Mouse (Mus musculus) C2C12 (cell line): ENCODE data around the gene Spred2. TPM values are rescaled to one million over a fixed set of nuclear protein-coding genes. Genes with fewer than 3 reads are reported as not detected.

Source experiments
- H3K27me3 ChIP-seq: one replicate; pipeline ENCODE4 v1.6.1; 2011; ENCODE audit not compliant: control insufficient read depth, insufficient read depth, insufficient read length
- H3K36me3 ChIP-seq: one replicate; pipeline ENCODE4 v1.6.1; 2011; ENCODE audit not compliant: control insufficient read depth, insufficient read depth
- H3K4me3 ChIP-seq: one replicate; pipeline ENCODE4 v1.5.1; 2011; ENCODE audit warnings: mild to moderate bottlenecking, control low read depth; ENCODE audit not compliant: poor library complexity, insufficient read depth, severe bottlenecking
- H3K79me2 ChIP-seq: one replicate; pipeline ENCODE4 v1.6.1; 2011; ENCODE audit not compliant: control insufficient read depth, insufficient read depth
- H3K79me3 ChIP-seq: one replicate; pipeline ENCODE4 v1.6.1; 2011; ENCODE audit warnings: low read depth, control low read depth
- H3ac ChIP-seq: one replicate; pipeline ENCODE3; 2011; ENCODE audit warnings: low read depth; ENCODE audit not compliant: control insufficient read depth, insufficient read length
- CEBPB ChIP-seq: IDR thresholded peaks from one replicate; pipeline ENCODE4 v1.6.1; 2011; ENCODE audit warnings: low read depth, mild to moderate bottlenecking, control low read depth, moderate library complexity
- CTCF ChIP-seq: IDR thresholded peaks from one replicate; pipeline ENCODE4 v1.5.1; 2011; ENCODE audit not compliant: control insufficient read depth, insufficient read depth, insufficient read length
- FOSL1 ChIP-seq: IDR thresholded peaks from one replicate; pipeline ENCODE4 v1.8.0; 2011; ENCODE audit warnings: mild to moderate bottlenecking, low read length; ENCODE audit not compliant: poor library complexity, insufficient read depth, severe bottlenecking
- MAX ChIP-seq: IDR thresholded peaks from one replicate; pipeline ENCODE4 v1.6.1; 2011; ENCODE audit warnings: mild to moderate bottlenecking, control low read depth
- MYOD1 ChIP-seq: IDR thresholded peaks from one replicate; pipeline ENCODE4 v1.6.1; 2011; ENCODE audit warnings: low read depth; ENCODE audit not compliant: control insufficient read depth, insufficient read length
- MYOG ChIP-seq: IDR thresholded peaks from one replicate; pipeline ENCODE4 v1.6.1; 2011; ENCODE audit not compliant: control insufficient read depth, insufficient read length; ENCODE audit errors: extremely low read depth
- USF1 ChIP-seq: IDR thresholded peaks from one replicate; pipeline ENCODE4 v1.6.1; 2011; ENCODE audit warnings: low read depth, mild to moderate bottlenecking, control low read depth, moderate library complexity
- polyA plus RNA-seq: library from polyadenylated mRNA; unstranded; fragments of >200 nt; fragmentation: generic; extraction: Trizol; gene quantifications from one replicate; pipeline ENCODE4 v1.2.1, GENCODE M21; 2012; ENCODE audit warnings: missing spikeins

Spred2 gene
- polyA plus RNA-seq, 1 experiment = 22.0 TPM

- Histone ChIP-seq H3K4me3 (no peak overlapping the region), H3ac (no peak overlapping the region), H3K79me2 (peaks cover 3% of the 10 kb centered on the region), H3K36me3 (peaks cover 80% of the 10 kb centered on the region), H3K79me3 (no peaks in the 10 kb centered on the region), H3K27me3 (no peaks in the 10 kb centered on the region)
- TF ChIP-seq CEBPB = no peak
- TF ChIP-seq CTCF = no peak
- no peak for TF ChIP-seq MYOD1
- no peak for TF ChIP-seq MYOG
- no peak for TF ChIP-seq USF1
- no peak for TF ChIP-seq MAX
- TF ChIP-seq FOSL1 = no peak
These were observed 93.8 kb downstream of the Spred2 start for GRCm38 (mm10) chr11:20017937-20018336.

- H3K27me3 ChIP-seq = no peaks in the 10 kb centered on the region
- H3K4me3 ChIP-seq = no peak overlapping the region
- TF ChIP-seq MYOD1 (no peak), CTCF (no peak), MYOG (no peak), CEBPB (no peak), FOSL1 (no peak), MAX (no peak), USF1 (no peak)
- no peaks in the 10 kb centered on the region for H3K79me3 ChIP-seq
- no peaks in the 10 kb centered on the region for H3K79me2 ChIP-seq
- peaks cover 83% of the 10 kb centered on the region for H3K36me3 ChIP-seq
- no peak overlapping the region for H3ac ChIP-seq
These were observed 94.7 kb downstream of the Spred2 start for GRCm38 (mm10) chr11:20018905-20019304.

GRCm38 (mm10) chr11:20020720-20021119 is 96.5 kb downstream of the Spred2 start:
- Histone ChIP-seq H3K4me3 (no peak overlapping the region), H3K27me3 (no peaks in the 10 kb centered on the region), H3ac (no peak overlapping the region), H3K79me2 (no peaks in the 10 kb centered on the region), H3K79me3 (no peaks in the 10 kb centered on the region), H3K36me3 (peaks cover 82% of the 10 kb centered on the region)
- TF ChIP-seq FOSL1 = no peak
- no peak for TF ChIP-seq USF1
- no peak for TF ChIP-seq MAX

GRCm38 (mm10) chr11:20022462-20022861 is 98.3 kb downstream of the Spred2 start:
- Histone ChIP-seq H3K36me3 (peaks cover 75% of the 10 kb centered on the region), H3K27me3 (no peaks in the 10 kb centered on the region)

GRCm38 (mm10) chr11:20022911-20023482 is 98.8 kb downstream of the Spred2 start:
- no peak overlapping the region for H3ac ChIP-seq
- H3K79me3 ChIP-seq = no peaks in the 10 kb centered on the region
- no peak overlapping the region for H3K4me3 ChIP-seq
- H3K79me2 ChIP-seq = no peaks in the 10 kb centered on the region
- H3K36me3 ChIP-seq = peaks cover 71% of the 10 kb centered on the region
- no peaks in the 10 kb centered on the region for H3K27me3 ChIP-seq
- TF ChIP-seq FOSL1 = no peak
- no peak for TF ChIP-seq MAX
- TF ChIP-seq MYOG = no peak
- no peak for TF ChIP-seq USF1

More at GRCm38 (mm10) chr11:20022462-20022861, 98.3 kb downstream of the Spred2 start:
- Histone ChIP-seq H3K79me2 (no peaks in the 10 kb centered on the region), H3ac (no peak overlapping the region), H3K4me3 (no peak overlapping the region), H3K79me3 (no peaks in the 10 kb centered on the region)
- TF ChIP-seq FOSL1 (no peak), CTCF (no peak), MYOG (no peak), USF1 (no peak), MAX (no peak), MYOD1 (no peak), CEBPB (no peak)

GRCm38 (mm10) chr11:20025899-20026298 is 101.7 kb downstream of the Spred2 start:
- peaks cover 42% of the 10 kb centered on the region for H3K36me3 ChIP-seq
- no peak overlapping the region for H3ac ChIP-seq
- no peaks in the 10 kb centered on the region for H3K79me2 ChIP-seq
- no peak overlapping the region for H3K4me3 ChIP-seq
- no peaks in the 10 kb centered on the region for H3K79me3 ChIP-seq
- TF ChIP-seq CTCF = no peak
- TF ChIP-seq CEBPB = no peak
- TF ChIP-seq USF1 = no peak
- no peak for TF ChIP-seq FOSL1
- TF ChIP-seq MYOG = no peak
- TF ChIP-seq MYOD1 = no peak
- TF ChIP-seq MAX = no peak
- no peaks in the 10 kb centered on the region for H3K27me3 ChIP-seq
